Mouse (Mus musculus): ENCODE measurements around the gene Polr2b.

DNA sequence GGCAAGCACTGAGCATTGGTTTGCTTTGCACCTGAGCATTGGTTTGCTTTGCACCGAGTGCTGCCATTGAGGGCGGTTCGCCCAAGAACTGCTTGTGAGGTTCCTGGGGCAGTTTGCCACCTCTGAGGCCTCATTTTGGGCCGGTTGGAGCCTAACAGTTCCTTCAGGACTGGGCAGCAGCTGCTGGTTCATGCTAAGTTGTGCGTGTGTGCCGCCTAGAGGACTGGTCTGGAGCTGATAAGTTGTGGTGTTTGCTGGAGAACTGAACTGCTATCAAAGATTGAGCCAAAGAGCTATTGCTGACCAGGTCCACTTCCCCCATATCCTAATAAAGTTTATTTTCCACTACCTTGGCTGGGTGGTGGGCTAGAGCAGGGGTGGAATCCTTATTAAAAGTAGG lies 32.7 kb upstream of the Polr2b start:
- TF ChIP-seq CTCF (IDR thresholded peaks at IDR 0.05; ENCODE audit: control insufficient read depth, insufficient read depth, insufficient replicate concordance, low read depth, low read length) (no peak), POLR2A (IDR thresholded peaks at IDR 0.05; ENCODE audit: control insufficient read depth, low read depth, low read length) (no peak)
